Mouse (Mus musculus) spleen, adult 2 months (tissue): Measurements from ENCODE around the gene Vmn1r204. TPM values are rescaled to one million over a fixed set of nuclear protein-coding genes. Genes with fewer than 3 reads are reported as not detected.
"Not testable (repeated sequence)": the region's sequence is repeated elsewhere in the genome, so short reads cannot be mapped to it uniquely, and the experiment has no call there.

ENCODE experiments used
- DNase-seq, 2 experiments: peaks; one replicate each; pipeline versions ENCODE4 v3.0.0 to v3.0.0-alpha.2; 2012 to 2021; ENCODE audit warnings: low spot score in 2 of 2, low read depth in 1 of 2
- H3K27ac ChIP-seq: fragments of 200-500 bp; 2 replicates; pipeline ENCODE4 v1.5.1; 2012; ENCODE audit warnings: low read length, inconsistent platforms; ENCODE audit not compliant: insufficient read depth
- H3K27me3 ChIP-seq: fragments of 200-500 bp; 2 replicates; pipeline ENCODE4 v1.6.1; 2012; ENCODE audit warnings: mild to moderate bottlenecking, moderate library complexity, low read length, inconsistent platforms; ENCODE audit not compliant: control insufficient read depth, insufficient read depth
- H3K36me3 ChIP-seq: fragments of 200-500 bp; 2 replicates; pipeline ENCODE4 v1.6.1; 2012; ENCODE audit warnings: mild to moderate bottlenecking, low read length, inconsistent platforms; ENCODE audit not compliant: control insufficient read depth, insufficient read depth
- H3K4me1 ChIP-seq: fragments of 200-500 bp; 2 replicates; pipeline ENCODE4 v1.6.1; 2011; ENCODE audit warnings: inconsistent platforms; ENCODE audit not compliant: control insufficient read depth, insufficient read depth, insufficient read length
- H3K4me3 ChIP-seq: fragments of 200-500 bp; 2 replicates; pipeline ENCODE4 v1.5.1; 2011; ENCODE audit warnings: mild to moderate bottlenecking, inconsistent platforms; ENCODE audit not compliant: insufficient read depth, insufficient read length; ENCODE audit errors: extremely low read depth
- CTCF ChIP-seq: fragments of 200-500 bp; IDR thresholded peaks from 2 replicates; pipeline ENCODE4 v1.5.1; 2011; ENCODE audit warnings: mild to moderate bottlenecking, inconsistent platforms; ENCODE audit not compliant: insufficient read depth, insufficient read length, insufficient replicate concordance; ENCODE audit errors: extremely low read depth
- POLR2A ChIP-seq: fragments of 200-500 bp; IDR thresholded peaks from 2 replicates; pipeline ENCODE4 v1.6.1; 2011; ENCODE audit warnings: low read depth, low read length, inconsistent platforms
- WGBS: fragments of 180-500 bp; shearing (Covaris S2); methylation state at CpG from one replicate; pipeline ENCODE4 v1.1.7; 2018; 5-methylcytosine and 5-hydroxymethylcytosine counted together
- polyA plus RNA-seq: library from polyadenylated mRNA; depleted of rRNA; stranded (reverse); fragments of >200 nt; gene quantifications from 2 replicates; pipeline ENCODE4 v1.2.3, GENCODE M21; 2012; rRNA removed

The Vmn1r204 gene
- polyA plus RNA-seq: not detected in 2 replicates

GRCm38 (mm10) chr13:22552898-22553297 is at the start of gene Vmn1r204:
TSS of gene Vmn1r204 (plus strand) at chr13:22553198.
- H3K4me3 ChIP-seq, DNase-seq, H3K4me1 ChIP-seq, H3K27ac ChIP-seq, H3K36me3 ChIP-seq, H3K27me3 ChIP-seq: not testable (repeated sequence)
- 69% methylated on average over 1 of the region's 1 CpGs for WGBS

GRCm38 (mm10) chr13:22505281-22505680 is 47.7 kb upstream of the Vmn1r204 start, which contains the start of gene Vmn1r202:
TSS of gene Vmn1r202 (minus strand) at chr13:22505381.
- Histone ChIP-seq H3K27me3 (no peaks in the 10 kb centered on the region), H3K4me3 (no peak within 1 kb of the TSS), H3K36me3 (no peaks in the 10 kb centered on the region), H3K4me1 (no peaks in the 10 kb centered on the region), H3K27ac (no peak within 1 kb of the TSS)
- no peak for DNase-seq
- TF ChIP-seq POLR2A (no peak), CTCF (no peak)

DNA sequence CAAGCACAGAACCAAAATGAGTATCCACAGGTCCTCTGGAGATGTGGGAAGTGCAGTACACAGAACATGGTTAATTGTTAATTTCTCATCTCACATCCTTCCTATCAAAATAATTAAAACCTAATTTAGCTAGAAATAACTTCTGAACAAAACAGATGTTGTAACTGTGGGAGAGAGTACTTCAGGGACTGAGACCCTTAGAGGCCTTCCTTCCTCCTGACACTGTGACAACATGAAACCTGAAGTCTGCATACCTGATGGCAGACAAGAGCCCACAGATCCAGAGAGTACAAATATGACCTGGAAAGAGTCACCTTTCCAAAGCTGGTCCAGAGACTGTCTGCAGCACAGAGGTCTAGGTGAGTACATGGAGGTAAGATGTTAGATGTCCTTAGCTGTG is 35.2 kb upstream of the Vmn1r204 start, which contains the start of gene Vmn1r203:
TSS of gene Vmn1r203 (plus strand) at position 301 of the 400 bp plus-strand sequence.
- no peak for DNase-seq
- no peak for TF ChIP-seq POLR2A
- no peak for TF ChIP-seq CTCF
- Histone ChIP-seq H3K4me1 (no peaks in the 10 kb centered on the region), H3K27ac (no peak within 1 kb of the TSS), H3K4me3 (no peak within 1 kb of the TSS), H3K27me3 (no peaks in the 10 kb centered on the region), H3K36me3 (no peaks in the 10 kb centered on the region)

DNA sequence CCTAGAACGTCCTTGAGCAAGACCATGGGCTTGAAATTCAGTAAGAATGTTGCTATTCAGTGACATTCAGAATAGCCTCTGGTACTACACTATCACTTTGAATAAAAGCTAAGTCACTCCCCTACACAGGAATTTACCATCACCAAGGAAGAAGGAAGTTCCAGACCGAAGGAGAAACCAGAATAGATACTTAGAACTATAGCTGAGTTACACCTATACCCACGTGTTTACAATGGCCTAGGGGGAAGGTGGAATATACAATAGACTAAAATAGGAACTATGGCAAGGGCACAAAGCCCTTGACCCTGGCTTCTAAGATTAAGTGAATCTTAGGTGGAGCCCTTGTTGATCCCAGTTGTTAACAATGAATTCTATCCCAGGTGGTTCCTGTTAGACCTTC is 21.9 kb downstream of the Vmn1r204 start:
- WGBS: 74% methylated on average over 3 of the region's 3 CpGs
- H3K27me3 ChIP-seq, H3K27ac ChIP-seq, H3K4me1 ChIP-seq, H3K36me3 ChIP-seq, DNase-seq, H3K4me3 ChIP-seq: not testable (repeated sequence)

GRCm38 (mm10) chr13:22583336-22583735 is 30.3 kb downstream of the Vmn1r204 start:
- WGBS: 83% methylated on average over 14 of the region's 14 CpGs
- not testable (repeated sequence) for DNase-seq, H3K27ac ChIP-seq

GRCm38 (mm10) chr13:22592900-22593299 is 39.9 kb downstream of the Vmn1r204 start, which contains the start of gene Vmn1r205:
TSS of gene Vmn1r205 (minus strand) at chr13:22593000.
- Histone ChIP-seq H3K36me3 (no peaks in the 10 kb centered on the region), H3K27ac (no peak within 1 kb of the TSS), H3K27me3 (no peaks in the 10 kb centered on the region), H3K4me3 (no peak within 1 kb of the TSS), H3K4me1 (no peaks in the 10 kb centered on the region)
- no peak for DNase-seq
- 80% methylated on average over 3 of the region's 3 CpGs for WGBS
- TF ChIP-seq CTCF: no peak
- TF ChIP-seq POLR2A: no peak

More at GRCm38 (mm10) chr13:22583336-22583735, 30.3 kb downstream of the Vmn1r204 start:
- H3K27me3 ChIP-seq, H3K36me3 ChIP-seq, H3K4me3 ChIP-seq, H3K4me1 ChIP-seq: not testable (repeated sequence)

Other genes starting within 250 kb of the Vmn1r204 start
- not detected in 2 replicates for gene Vmn1r197, start 228.6 kb upstream of the Vmn1r204 start, polyA plus RNA-seq
- not detected in 2 replicates for gene Vmn1r198, start 202.8 kb upstream of the Vmn1r204 start, polyA plus RNA-seq
- gene Vmn1r199, start 173.4 kb upstream of the Vmn1r204 start, polyA plus RNA-seq: not detected in 2 replicates
- gene Vmn1r200, start 162.8 kb upstream of the Vmn1r204 start, polyA plus RNA-seq: not detected in 2 replicates
- gene Vmn1r201, start 81.3 kb upstream of the Vmn1r204 start, polyA plus RNA-seq: not detected in 2 replicates
- gene Vmn1r202, start 47.8 kb upstream of the Vmn1r204 start, polyA plus RNA-seq: 0.01 TPM in 1 of 2 replicates, not detected in the other
- gene Vmn1r203, start 35.1 kb upstream of the Vmn1r204 start, polyA plus RNA-seq: not detected in 2 replicates
- gene Vmn1r205, start 39.8 kb downstream of the Vmn1r204 start, polyA plus RNA-seq: not detected in 2 replicates
- not detected in 2 replicates for gene Vmn1r206, start 71.1 kb downstream of the Vmn1r204 start, polyA plus RNA-seq
- gene Vmn1r207-ps, start 176.4 kb downstream of the Vmn1r204 start, polyA plus RNA-seq: not detected in 2 replicates
- gene Vmn1r208, start 224.2 kb downstream of the Vmn1r204 start, polyA plus RNA-seq: not detected in 2 replicates